Mouse (Mus musculus) heart, adult 2 months (tissue): ENCODE data around the gene Bap1. TPM values are rescaled to one million over a fixed set of nuclear protein-coding genes. Genes with fewer than 3 reads are reported as not detected.
A peak's percentile ranks its signal among the peaks of the same experiment; 100 is the strongest.

Source experiments
- DNase-seq, 2 experiments: peaks; one replicate each; pipeline ENCODE4 v3.0.0; 2021
- H3K27ac ChIP-seq: fragments of 200-600 bp; 2 replicates; pipeline ENCODE4 v1.8.1; 2022
- H3K27me3 ChIP-seq: fragments of 200-500 bp; 2 replicates; pipeline ENCODE4 v1.6.1; 2012; ENCODE audit warnings: mild to moderate bottlenecking, low read length, inconsistent platforms, mixed read lengths; ENCODE audit not compliant: control insufficient read depth, insufficient read depth
- H3K36me3 ChIP-seq: fragments of 200-500 bp; 2 replicates; pipeline ENCODE4 v1.6.1; 2012; ENCODE audit warnings: low read length, inconsistent platforms; ENCODE audit not compliant: control insufficient read depth, insufficient read depth
- H3K4me1 ChIP-seq: fragments of 200-500 bp; 2 replicates; pipeline ENCODE4 v1.6.1; 2011; ENCODE audit warnings: low read length; ENCODE audit not compliant: control insufficient read depth, insufficient read depth
- H3K4me3 ChIP-seq: fragments of 200-600 bp; 2 replicates; pipeline ENCODE4 v1.8.1; 2022
- H3K79me2 ChIP-seq: fragments of 200-500 bp; replicated peaks from 2 replicates; pipeline ENCODE4 v1.6.1; 2012; ENCODE audit warnings: mild to moderate bottlenecking, inconsistent platforms, low read length, moderate library complexity, mixed read lengths; ENCODE audit not compliant: control insufficient read depth, insufficient read depth
- H3K9ac ChIP-seq: fragments of 200-500 bp; 2 replicates; pipeline ENCODE4 v1.6.1; 2012; ENCODE audit warnings: low read depth, mild to moderate bottlenecking, control low read depth, inconsistent platforms, low read length, mixed read lengths
- CTCF ChIP-seq: fragments of 200-600 bp; IDR thresholded peaks from 2 replicates; pipeline ENCODE4 v1.8.1; 2022; ENCODE audit warnings: antibody characterized with exemption, mild to moderate bottlenecking, moderate library complexity
- EP300 ChIP-seq: fragments of 200-500 bp; IDR thresholded peaks from 2 replicates; pipeline ENCODE4 v1.6.1; 2011; ENCODE audit warnings: low read depth, low read length, control low read depth; ENCODE audit not compliant: insufficient read depth
- POLR2A ChIP-seq: fragments of 200-500 bp; IDR thresholded peaks from 2 replicates; pipeline ENCODE4 v1.6.1; 2011; ENCODE audit warnings: mild to moderate bottlenecking, low read depth, low read length, control low read depth; ENCODE audit not compliant: insufficient read depth
- WGBS: fragments of 180-500 bp; shearing (Covaris S2); methylation state at CpG from one replicate; pipeline ENCODE4 v1.1.7; 2018; 5-methylcytosine and 5-hydroxymethylcytosine counted together
- intact Hi-C: fragments of 180-260 bp; cut with DNase I; formaldehyde crosslinking; loops from one replicate; pipeline ENCODE4 v1.15.1; 2025
- polyA plus RNA-seq: library from polyadenylated mRNA; depleted of rRNA; stranded (reverse); fragments of >200 nt; gene quantifications from 2 replicates; pipeline ENCODE4 v1.2.3, GENCODE M21; 2012
- total RNA-seq, 2 experiments: library from RNA; stranded (reverse); gene quantifications; 2 replicates each; pipeline ENCODE4 v1.2.3; 2021

Gene Bap1
- total and polyA plus RNA-seq, 3 experiments, result 39.6 to 49.1 (median 43.6) TPM

DNA sequence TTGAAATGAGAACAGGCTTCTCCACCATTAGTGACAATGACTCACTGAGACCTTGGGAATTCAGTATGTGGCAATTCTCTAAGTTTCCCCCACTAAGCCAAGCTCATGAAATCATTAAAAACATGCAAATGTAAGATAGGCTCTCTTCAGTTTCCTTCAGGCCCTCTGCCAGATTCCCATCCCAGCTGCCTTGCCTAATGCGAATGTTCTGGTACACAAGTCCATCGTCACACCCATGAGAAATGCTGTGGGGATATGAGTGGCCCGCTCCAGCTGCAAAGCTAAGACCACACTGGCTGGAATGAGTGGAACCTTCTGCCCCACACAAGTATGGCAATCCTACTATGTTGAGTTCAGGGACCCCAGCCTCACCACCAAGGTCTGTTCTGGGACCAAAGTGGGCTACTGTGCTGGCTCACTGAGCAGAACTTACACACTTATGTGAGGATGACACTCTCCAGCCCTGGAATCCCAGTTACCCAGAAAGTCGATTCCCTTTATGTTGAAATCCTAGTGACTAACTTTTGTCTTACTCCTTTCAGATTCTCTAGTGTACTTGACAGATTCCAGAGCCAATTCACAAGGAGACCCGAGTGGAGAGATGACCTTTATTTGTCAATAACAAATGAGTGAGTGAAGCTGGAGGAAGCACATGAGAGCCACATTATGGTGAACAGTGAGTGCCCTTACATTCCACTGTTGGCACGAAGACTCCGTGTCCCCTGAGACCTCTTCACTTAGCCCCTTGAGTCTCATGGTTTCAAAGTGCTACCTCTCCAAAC, 14.0 kb upstream of the Bap1 start:
- no peaks in the 10 kb centered on the region for H3K27me3 ChIP-seq
- peaks cover 7% of the 10 kb centered on the region for H3K4me1 ChIP-seq
- no peak overlapping the region for H3K4me3 ChIP-seq
- H3K79me2 ChIP-seq, result no peaks in the 10 kb centered on the region
- no peak overlapping the region for H3K9ac ChIP-seq
- WGBS, result 64% methylated on average over 7 of the region's 7 CpGs
- intact Hi-C loops, result no loop called here
- no peaks in the 10 kb centered on the region for H3K36me3 ChIP-seq
- TF ChIP-seq EP300 (no peak), CTCF (no peak), POLR2A (no peak)
- peak overlapping the region; percentile 27; the same call in 1 of the 2 replicates for H3K27ac ChIP-seq
- peak; percentile 53 to 72 for DNase-seq

DNA sequence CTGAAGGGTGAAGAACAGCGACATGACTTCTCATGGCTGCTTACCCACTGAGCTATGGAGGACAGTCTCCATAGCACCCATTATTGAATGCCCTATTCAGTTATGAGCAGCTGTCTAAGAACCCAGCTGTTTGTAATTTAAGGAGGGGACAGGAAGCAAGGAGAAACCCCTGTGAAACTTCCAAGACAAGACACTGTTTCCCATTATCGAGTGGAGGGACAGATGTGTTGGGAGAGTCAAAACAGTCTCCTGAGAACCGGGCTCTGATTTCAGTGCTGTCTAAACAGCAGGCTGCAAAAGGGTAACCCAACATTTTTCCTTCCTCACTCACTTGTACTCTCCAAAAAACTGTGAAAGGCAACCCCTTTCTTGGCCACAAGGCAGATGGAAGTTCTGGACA, 10.7 kb upstream of the Bap1 start:
- no peaks in the 10 kb centered on the region; the same call in 1 of the 2 replicates for H3K4me1 ChIP-seq
- no peak overlapping the region for H3K4me3 ChIP-seq
- intact Hi-C loops, result no loop called here
- no peaks in the 10 kb centered on the region for H3K79me2 ChIP-seq
- no peak overlapping the region for H3K9ac ChIP-seq
- WGBS, result 70% methylated on average over 3 of the region's 3 CpGs
- H3K36me3 ChIP-seq, result no peaks in the 10 kb centered on the region
- no peak overlapping the region for H3K27ac ChIP-seq
- H3K27me3 ChIP-seq, result no peaks in the 10 kb centered on the region
- TF ChIP-seq CTCF (no peak), EP300 (no peak), POLR2A (no peak)
- DNase-seq, result no peak

DNA sequence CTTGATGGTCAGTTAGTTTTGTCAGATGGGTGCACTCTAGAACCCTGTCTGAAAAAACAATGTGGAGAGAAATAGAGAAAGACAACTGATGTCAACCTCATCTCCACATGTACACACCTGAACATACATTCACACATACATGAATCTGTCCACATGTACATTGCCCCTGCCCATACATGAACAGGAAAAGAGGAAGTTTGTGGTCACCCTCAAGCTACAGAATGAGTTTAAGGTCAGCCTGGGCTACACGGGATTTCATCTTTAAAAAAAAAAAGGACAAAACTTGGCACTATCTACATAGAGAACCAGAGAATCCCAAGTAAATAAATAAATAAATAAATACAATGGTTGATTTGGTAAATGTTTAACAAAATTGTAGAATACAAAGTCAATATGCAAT, 6.5 kb upstream of the Bap1 start:
- H3K27me3 ChIP-seq, result no peaks in the 10 kb centered on the region
- H3K9ac ChIP-seq, result no peak overlapping the region
- H3K27ac ChIP-seq, result no peak overlapping the region
- no peaks in the 10 kb centered on the region for H3K79me2 ChIP-seq
- no peak for TF ChIP-seq EP300
- no peak for TF ChIP-seq CTCF
- no peak for TF ChIP-seq POLR2A
- H3K4me3 ChIP-seq, result no peak overlapping the region
- 73% methylated on average over 1 of the region's 1 CpGs for WGBS
- intact Hi-C loops, result no loop called here
- H3K36me3 ChIP-seq, result no peaks in the 10 kb centered on the region
- no peak for DNase-seq
- no peaks in the 10 kb centered on the region for H3K4me1 ChIP-seq

DNA sequence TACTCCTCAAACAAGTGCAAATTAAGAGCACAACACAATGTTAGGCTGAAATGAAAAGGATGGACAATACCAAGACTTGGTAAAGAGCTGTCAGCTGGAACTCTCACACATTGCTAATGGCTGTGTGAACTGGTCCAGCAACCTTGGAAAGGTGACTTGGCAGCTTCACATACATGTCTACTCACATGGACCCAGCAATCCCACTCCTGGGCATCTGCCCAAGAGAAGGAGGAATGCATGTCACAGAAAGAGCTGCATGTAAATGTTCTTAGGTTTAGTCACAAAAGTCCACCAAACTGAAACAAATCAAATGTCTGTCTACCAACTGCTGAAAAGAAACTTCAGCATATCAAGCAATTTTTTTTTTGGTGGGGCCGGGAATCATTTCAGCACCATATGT, 5.3 kb upstream of the Bap1 start:
- H3K27me3 ChIP-seq, result no peaks in the 10 kb centered on the region
- TF ChIP-seq EP300 (no peak), CTCF (no peak), POLR2A (no peak)
- H3K36me3 ChIP-seq, result no peaks in the 10 kb centered on the region
- no peak overlapping the region for H3K27ac ChIP-seq
- WGBS, result 55% methylated on average over 1 of the region's 1 CpGs
- H3K4me1 ChIP-seq, result no peaks in the 10 kb centered on the region; the same call in 1 of the 2 replicates
- no peak overlapping the region for H3K4me3 ChIP-seq
- H3K79me2 ChIP-seq, result no peaks in the 10 kb centered on the region
- H3K9ac ChIP-seq, result no peak overlapping the region
- no peak for DNase-seq
- intact Hi-C loops, result no loop called here

DNA sequence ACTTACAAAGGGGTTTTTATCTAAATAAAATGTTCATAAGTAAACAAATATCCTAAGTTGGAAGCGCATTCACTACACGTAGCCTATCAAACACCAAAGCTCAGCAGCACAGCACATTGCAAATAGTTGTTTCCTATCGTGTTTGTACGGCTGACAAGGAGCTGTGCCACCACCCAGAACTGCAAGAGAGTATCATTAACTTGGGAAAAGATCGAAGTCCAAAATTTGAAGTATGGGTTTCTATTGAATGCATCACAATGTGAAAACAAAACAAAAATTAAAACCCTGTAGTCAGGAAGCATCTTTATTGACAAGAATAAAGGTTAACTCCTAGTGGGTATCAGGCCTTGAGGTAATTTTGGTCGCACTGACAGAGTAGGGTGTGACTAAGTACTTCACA, 2.9 kb upstream of the Bap1 start:
- WGBS, result 95% methylated on average over 6 of the region's 6 CpGs
- DNase-seq, result no peak
- H3K4me3 ChIP-seq, result no peak overlapping the region
- H3K79me2 ChIP-seq, result no peaks in the 10 kb centered on the region
- intact Hi-C loops, result no loop called here
- no peaks in the 10 kb centered on the region; the same call in 1 of the 2 replicates for H3K36me3 ChIP-seq
- H3K9ac ChIP-seq, result no peak overlapping the region
- TF ChIP-seq EP300 (no peak), POLR2A (no peak), CTCF (no peak)
- H3K27ac ChIP-seq, result no peak overlapping the region
- H3K27me3 ChIP-seq, result no peaks in the 10 kb centered on the region
- peaks cover 3% of the 10 kb centered on the region for H3K4me1 ChIP-seq
